Mouse (Mus musculus) heart, postnatal 10 days (tissue): ENCODE measurements around the gene Bend7. TPM values are rescaled to one million over a fixed set of nuclear protein-coding genes. Genes with fewer than 3 reads are reported as not detected.

Source experiments
- DNase-seq, 2 experiments: peaks; one replicate each; pipeline ENCODE4 v3.0.0; 2021
- intact Hi-C: fragments of 180-260 bp; cut with DNase I; formaldehyde crosslinking; loops from one replicate; pipeline ENCODE4 v1.15.1; 2025
- total RNA-seq, 2 experiments: library from RNA; stranded (reverse); gene quantifications; 2 replicates each; pipeline ENCODE4 v1.2.3; 2021

The Bend7 gene
- 1 to 10 TPM; 5.7 to 7.0 TPM for total RNA-seq

DNA sequence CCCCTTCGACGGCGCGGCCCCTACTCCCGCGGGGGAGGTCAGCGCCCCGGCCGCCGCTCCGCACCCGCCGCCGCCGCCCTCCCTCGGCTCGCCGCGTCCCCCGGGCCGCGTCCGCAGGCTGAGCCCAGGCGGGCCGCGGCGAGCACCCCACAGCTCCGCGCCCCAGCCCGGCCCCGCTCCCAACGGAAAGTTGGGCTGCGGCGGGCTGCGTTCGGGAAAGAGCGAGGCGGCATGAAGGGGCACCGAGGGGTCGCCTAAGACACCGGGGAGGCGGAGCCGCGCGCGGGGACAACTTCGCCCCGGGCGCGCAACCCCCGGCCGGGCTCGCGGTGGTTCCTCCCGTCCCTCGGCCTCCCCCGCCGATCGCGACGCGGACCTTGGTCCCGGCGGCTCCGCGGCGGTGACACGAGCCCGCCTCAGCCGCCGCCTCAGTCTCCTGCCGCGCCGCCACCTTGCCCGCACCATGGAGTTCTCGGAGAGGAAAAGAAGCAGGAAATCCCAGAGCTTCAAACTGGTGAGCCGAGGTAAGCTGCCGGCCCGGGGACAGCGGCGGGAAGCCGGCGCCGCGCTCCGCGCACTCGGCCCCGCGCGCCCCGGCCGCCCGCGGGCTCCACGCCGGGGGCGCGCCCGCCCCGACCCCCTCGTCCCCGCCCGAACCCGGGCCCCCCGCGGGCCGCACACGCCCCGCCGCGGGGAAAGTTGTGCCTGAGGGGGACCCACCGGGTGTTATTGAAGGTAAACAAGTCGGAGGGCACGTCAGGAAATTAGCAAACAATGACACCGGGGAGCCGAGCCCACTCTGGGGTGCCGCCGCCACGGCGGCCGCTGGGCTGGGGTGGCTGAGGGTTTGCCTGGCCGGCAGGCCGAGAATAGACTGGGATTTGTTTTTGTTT, at the start of gene Bend7:
Gene Bend7, plus strand, starts transcription at position 63 of the 893 bp plus-strand sequence.
- intact Hi-C loops = loop anchor here (10.0 kb wide), 1 partner anchor 213 kb away; no protein-coding TSS in a partner anchor
- peak; percentile 57 to 59 for DNase-seq

DNA sequence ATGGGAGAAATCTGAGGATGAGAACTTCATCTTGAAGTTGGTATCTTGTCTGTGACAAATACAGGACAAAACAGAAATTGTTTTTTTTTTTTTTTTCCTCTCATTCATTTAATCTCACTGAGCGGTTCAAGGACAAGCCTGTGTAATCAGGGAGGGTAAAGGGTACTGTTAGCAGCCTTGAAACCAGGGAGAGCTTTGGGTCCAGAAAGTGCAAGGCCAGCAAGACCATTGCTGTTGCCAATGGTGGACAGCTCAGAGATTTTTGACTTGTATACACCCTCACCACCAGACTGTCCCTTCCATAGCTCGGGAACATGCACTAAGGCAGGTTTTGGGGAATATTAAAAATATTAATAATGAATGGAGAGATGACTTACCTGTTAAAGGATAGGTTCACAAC, 49.0 kb upstream of the Bend7 start:
- intact Hi-C loops = no loop called here
- no peak for DNase-seq

GRCm38 (mm10) chr2:4669701-4670100, 47.9 kb upstream of the Bend7 start:
- intact Hi-C loops = no loop called here

DNA sequence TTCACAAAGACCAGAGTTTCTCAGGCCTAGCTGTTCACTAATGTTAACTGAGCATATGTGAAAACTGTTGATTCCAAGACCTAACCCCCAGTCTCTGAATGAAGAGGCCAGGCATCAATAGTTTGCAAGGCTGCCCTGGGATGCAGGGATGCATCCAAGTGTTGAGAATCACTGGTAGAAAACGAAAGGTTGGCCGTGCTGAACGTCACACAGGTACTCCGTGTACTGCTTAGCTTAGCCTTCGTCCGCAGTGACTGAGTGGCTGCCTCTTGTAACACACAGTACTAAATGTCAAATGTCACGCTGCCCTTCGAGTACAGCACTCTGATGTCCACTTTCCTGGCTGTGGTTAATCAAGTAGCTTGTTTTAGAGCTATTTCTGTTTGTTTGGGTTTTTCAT, 46.0 kb upstream of the Bend7 start:
- intact Hi-C loops = no loop called here
- DNase-seq = no peak

More at GRCm38 (mm10) chr2:4669701-4670100, 47.9 kb upstream of the Bend7 start:
- no peak for DNase-seq

DNA sequence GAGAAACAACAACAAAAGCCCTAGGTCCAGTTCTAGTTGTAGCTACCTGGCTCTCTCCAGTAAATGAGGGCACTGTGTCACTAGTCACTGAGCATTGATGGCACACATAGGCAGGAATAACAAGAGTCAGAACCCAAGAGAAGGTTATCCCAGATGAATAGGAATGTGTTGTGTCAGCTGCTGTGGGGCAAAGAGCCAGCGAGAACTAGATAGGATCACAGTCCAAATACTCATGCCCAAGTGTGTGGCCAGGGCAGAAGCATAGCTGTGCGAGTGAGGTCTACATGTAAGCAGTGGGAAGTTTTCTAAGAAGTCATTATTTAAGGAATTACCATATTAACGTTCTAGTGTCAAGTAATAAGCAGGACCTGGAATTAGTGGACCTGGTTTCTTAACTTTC, 37.7 kb upstream of the Bend7 start:
- DNase-seq = peak; percentile 8 to 10
- intact Hi-C loops = no loop called here

- intact Hi-C loops = loop anchor here (5.0 to 10.0 kb wide), 2 partner anchors 151 to 206 kb away; no protein-coding TSS in a partner anchor
- DNase-seq = peak in 1 of 2 experiments; percentile 15
These were observed 6.4 kb upstream of the Bend7 start for GRCm38 (mm10) chr2:4711262-4711661.

GRCm38 (mm10) chr2:4717081-4717768, 406 bp upstream of the Bend7 start:
- intact Hi-C loops = loop anchor here (10.0 kb wide), 1 partner anchor 212 kb away; no protein-coding TSS in a partner anchor
- DNase-seq = peak; percentile 51 to 64

GRCm38 (mm10) chr2:4723088-4723487, 5.5 kb downstream of the Bend7 start:
- intact Hi-C loops = no loop called here
- DNase-seq = no peak

DNA sequence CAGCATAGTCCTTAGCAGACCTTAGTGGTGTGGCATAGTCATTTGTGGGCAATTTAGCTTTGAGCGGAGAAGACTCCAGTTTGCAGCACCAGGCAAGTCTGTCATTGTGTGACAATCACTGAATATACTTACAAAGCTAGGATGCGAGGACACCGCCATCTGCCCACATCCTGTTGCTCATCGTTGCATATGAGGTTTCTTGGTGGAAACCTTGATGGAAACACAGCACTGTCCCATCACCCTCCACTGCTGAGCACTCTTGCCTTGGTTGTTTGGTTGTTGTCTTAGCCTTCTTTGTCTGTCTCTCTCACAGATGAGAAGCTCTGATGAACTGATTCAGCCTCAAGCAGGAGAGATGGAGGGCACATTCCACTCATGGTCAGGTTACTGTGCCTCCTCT, 12.5 kb downstream of the Bend7 start:
- DNase-seq = no peak
- intact Hi-C loops = no loop called here

DNA sequence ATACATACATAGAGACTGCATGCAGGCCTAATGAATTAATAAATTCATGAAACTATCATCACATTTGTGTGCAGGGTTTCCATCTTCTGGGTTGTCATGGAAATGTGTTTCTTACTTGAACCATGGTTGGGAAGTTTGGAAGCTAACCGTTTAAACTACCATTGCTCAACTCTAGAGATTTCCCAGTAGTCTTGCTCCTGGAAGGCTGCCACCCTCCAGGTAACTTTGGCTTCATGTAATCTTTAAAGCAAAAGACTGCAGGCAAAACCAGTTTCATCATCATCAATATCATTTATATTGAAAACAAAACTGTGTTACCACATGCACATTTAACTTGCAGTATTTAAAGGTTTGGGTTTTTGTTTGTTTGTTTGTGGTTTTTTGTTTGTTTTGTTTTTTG, 16.3 kb downstream of the Bend7 start:
- intact Hi-C loops = no loop called here

DNA sequence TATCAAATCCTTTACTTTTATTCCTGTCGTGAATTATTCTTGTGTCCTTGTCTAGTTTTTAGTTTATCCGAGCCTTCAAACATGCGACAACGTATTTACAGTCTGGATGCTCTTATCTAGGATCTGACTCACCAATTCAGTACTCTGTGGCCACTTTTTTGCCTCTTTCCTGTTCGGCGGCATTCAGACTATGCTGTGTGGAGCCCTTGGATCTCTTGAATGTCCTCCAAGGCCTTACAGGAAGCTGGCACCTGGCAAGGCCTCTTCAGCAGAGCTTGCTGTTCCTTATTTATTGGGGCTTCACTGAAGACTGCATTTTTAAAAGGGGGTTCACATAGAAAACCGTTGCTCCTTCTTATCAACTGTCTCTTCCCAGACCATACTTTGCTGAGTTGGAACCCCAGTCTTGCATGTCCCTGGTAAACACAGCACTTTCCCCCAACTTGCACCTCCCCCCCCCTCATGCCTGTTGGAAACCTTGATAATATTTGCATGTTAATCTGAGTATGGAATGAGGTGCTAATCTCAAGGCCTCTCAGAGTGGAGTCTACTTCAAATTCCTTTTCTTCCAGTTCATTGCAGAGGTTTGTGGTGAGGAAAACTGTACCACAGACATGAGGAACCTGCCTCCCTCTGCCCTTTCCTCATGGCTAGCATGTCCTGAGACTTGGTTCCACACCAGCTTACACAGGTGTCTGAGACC, 18.6 kb downstream of the Bend7 start:
- no peak for DNase-seq
- intact Hi-C loops = no loop called here

More for the DNA sequence above, 16.3 kb downstream of the Bend7 start:
- DNase-seq = no peak

DNA sequence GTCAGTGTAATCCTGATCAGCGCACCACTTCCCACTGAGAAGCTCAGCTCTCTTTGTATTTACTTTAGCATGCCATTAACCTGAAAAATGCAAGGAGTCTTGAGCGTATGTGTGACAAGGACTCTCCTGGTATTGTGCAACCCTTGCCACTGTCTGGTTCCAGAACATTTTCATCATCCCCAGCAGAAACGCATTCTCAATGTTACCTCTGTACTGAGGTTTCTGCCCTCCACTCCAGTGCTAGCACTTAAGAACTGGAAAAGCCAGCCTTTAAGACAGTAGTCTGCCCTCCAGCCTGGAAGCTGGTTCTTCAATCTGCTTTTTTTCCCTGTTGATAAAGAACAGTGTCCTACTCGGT, 19.1 kb downstream of the Bend7 start:
- intact Hi-C loops = no loop called here

DNA sequence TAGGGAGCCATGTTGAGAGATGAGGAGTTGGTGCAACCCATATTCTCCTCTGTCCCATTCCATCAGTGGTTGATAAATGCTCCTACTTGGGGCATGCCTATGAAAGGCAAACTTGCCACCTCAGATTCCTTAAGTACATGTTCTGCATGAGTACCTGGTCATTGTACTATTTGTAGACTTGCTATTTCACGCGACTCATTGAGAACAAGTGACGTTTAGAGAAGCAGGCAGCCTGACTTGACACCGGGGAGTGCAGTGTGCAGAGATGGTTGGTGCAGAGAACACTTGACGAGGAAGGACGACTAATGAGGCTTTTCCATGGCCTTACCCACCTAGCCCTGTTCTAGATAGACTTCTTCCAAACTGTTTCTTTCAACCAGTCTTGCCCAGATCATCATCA, 34.3 kb downstream of the Bend7 start:
- DNase-seq = no peak
- intact Hi-C loops = no loop called here

More for the DNA sequence above, 19.1 kb downstream of the Bend7 start:
- DNase-seq = no peak

DNA sequence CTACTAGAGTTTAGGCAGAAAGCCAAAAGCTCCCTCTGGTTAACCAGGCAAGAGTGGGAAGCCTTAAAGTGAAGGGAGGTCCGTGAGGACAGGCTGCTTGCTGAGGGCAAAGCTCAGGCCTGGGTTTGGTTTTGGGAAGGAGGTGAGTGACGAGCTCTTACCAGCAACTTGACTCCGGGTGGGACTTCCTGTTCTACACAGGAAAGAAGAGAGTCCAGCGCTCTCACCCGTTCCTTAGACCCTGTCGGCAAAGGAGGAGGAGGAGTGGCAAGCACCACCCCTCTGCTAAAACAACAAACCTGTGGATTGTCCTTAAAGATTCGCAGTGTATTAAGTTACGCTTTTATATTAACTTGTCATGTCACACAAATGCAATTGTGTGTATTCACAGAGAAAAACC, 38.1 kb downstream of the Bend7 start:
- no peak for DNase-seq
- intact Hi-C loops = no loop called here

DNA sequence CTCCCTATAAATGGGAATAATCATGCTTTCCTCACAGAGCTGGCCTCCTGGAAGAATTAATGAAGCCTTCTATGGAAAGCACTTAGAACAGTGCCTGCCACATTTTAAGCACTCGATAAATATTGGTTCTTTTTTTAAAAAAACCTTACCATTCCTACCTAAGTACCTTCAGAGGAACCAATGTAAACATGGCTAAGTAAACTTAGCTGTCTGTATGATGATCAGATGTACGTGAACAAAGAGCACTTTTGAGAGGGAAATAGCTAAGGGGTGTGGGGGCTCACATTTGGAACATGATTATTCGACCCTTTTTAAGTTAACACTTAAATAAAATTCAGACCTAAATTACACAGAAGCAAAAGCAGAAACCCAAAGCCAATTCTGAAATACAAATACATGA, 39.6 kb downstream of the Bend7 start:
- no peak for DNase-seq
- intact Hi-C loops = no loop called here

DNA sequence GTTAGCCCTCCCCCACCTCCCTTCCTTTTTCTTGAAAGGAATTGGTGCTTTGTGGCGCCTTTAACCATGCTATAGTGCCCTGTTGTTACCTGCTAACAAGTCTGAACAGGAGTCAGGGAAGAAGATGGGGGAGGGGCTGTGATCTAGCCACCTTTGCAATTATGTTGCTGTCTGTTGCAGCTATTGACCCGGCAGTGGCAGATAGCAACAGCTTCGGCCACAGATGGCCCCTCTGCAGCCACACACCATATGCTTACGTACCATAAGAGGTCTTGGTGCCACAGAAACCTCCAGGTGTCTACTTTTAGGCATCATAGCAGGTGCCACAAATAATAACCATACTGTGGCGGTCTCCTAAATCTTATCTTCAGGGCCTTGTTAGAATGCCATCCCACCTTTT, 43.1 kb downstream of the Bend7 start:
- intact Hi-C loops = no loop called here
- DNase-seq = no peak

GRCm38 (mm10) chr2:4761906-4762305, 44.3 kb downstream of the Bend7 start:
- intact Hi-C loops = no loop called here
- no peak for DNase-seq

GRCm38 (mm10) chr2:4764071-4764470, 46.4 kb downstream of the Bend7 start:
- DNase-seq = no peak
- intact Hi-C loops = no loop called here

DNA sequence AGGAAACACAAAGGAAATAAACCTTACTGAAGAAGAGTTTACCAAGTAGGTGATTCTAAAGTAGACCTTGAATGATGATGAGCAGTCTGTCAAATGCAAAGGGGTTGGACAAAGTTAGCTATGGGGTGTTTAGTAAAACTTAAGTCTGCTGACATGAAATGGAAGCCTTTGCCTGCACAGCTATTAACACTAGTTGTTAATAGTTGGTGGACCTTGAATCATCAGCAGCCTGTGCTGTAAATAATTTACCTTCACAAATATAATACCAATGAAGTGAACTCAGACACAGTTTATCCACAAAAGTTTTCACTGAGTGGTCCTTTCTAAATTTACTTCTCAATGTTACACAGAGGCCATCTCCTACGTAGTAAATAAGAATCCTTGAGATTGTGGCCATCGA, 52.7 kb downstream of the Bend7 start:
- intact Hi-C loops = no loop called here
- no peak for DNase-seq

DNA sequence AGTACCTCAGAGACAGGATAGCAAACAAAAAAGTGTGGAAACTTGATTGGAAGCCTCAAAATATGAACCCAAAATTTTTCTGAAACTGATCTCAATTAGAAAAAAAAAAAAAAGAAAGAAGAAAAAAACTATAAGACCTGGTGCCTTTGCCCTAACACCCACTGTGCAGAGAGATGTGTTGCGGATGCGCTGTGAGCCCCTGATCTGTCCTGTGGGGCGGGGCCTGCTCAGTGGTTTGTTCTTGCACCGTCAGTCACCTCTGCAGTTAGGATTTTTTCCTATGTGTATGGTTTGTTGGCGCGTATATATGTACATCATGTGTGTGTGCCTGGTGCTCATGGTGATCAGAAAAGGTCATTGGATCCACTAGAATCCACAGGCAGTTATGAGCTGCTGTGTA, 56.3 kb downstream of the Bend7 start:
- no peak for DNase-seq
- intact Hi-C loops = no loop called here

- DNase-seq = peak in 1 of 2 experiments; percentile 3
- intact Hi-C loops = no loop called here
These were observed 59.7 kb downstream of the Bend7 start for GRCm38 (mm10) chr2:4777291-4777690.
